Mouse (Mus musculus) embryo, embryonic 9.5 days (tissue): ENCODE results near the gene Snrnp70.
A peak's percentile ranks its signal among the peaks of the same experiment; 100 is the strongest.

ENCODE experiments used
- DNase-seq: peaks from one replicate; pipeline ENCODE4 v3.0.0-alpha.2; 2017; ENCODE audit errors: extremely low spot score

Gene Snrnp70

GRCm38 (mm10) chr7:45337469-45337868, 58.1 kb downstream of the Snrnp70 start:
- no peak for DNase-seq

GRCm38 (mm10) chr7:45336319-45336718, 59.2 kb downstream of the Snrnp70 start:
- DNase-seq: no peak

GRCm38 (mm10) chr7:45335056-45335455, 60.5 kb downstream of the Snrnp70 start, which contains the start of gene Hrc:
Hrc (plus strand) TSS chr7:45335290.
- no peak for DNase-seq

DNA sequence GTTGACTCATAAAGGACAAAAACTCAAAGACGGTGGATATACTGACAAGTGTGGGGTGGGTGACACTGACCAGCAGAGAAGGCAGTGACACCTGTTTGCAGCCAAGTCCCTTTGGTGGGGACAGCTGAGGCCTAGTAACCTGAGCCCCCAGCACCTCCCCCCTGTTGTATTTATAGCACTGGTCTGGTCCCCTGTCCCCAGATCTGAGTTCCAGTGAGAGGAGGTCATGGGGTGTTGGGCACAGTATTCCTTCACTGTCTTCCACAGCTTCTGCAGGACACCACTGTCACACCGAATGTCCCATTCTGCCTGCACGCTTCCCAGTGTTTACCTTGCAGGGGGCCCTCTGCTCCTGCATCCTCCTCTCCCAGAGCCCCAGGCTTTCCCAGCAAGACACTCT, 60.9 kb downstream of the Snrnp70 start:
- no peak for DNase-seq

GRCm38 (mm10) chr7:45333431-45333982, 62.0 kb downstream of the Snrnp70 start, which contains the start of gene Trpm4:
Trpm4 (minus strand) TSS chr7:45333780.
- peak; percentile 86 for DNase-seq

GRCm38 (mm10) chr7:45332685-45333425, 62.7 kb downstream of the Snrnp70 start:
- DNase-seq: peak; percentile 75

DNA sequence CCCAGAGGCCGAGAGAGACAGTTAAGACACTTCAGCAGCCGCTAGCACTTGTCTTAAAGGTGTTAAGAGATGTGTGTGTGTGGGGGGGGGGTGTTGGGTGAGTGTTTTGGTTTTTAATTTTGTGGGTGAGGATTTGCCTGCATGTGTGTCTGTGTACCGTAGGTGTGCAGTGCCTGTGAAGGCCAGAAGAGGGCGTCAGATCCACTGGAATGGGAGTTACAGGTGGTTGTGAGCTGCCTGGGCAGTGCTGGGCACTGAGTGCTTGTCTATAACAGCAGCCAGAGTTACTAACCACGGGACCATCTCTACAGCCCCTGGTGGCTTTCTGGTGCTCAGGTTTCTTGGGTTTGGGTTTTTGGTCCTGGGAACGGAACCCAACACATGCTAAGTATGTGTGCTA, 64.0 kb downstream of the Snrnp70 start:
- no peak for DNase-seq

DNA sequence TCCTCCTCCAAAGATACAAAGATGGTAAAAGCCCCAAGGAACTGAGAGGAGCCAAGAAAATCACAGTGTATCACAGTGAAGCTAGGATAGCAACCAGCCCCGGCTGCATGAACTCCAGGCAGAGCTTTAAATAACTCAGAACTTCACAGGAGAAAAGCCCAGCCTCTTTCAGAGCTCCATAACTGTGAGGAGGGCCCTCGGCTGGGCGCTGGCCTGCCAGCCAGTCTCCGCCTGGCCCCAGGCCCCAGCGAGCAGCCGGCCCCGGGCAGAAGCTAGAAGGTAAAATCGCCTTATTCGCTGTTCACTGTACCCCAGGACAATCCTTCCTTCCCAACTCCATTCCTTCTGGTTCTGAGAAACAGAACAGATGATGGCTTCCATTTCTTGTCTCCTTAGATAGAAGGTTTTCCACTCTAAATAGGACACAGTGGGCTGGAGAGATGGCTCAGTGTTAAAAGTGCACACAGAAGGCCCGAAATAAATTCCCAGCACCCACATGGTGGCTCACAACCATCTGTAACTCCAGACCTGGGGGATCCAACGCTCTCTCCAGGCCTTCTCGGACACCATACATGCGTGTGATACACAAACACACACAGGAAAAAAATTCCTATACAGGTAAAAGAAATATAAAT, 66.6 kb downstream of the Snrnp70 start:
- DNase-seq: no peak
